Mouse (Mus musculus): Measurements from ENCODE around the gene Spata19. TPM values are rescaled to one million over a fixed set of nuclear protein-coding genes. Genes with fewer than 3 reads are reported as not detected.

The Spata19 gene
- polyA plus RNA-seq, 1 experiment from 2014 or later: not detected

DNA sequence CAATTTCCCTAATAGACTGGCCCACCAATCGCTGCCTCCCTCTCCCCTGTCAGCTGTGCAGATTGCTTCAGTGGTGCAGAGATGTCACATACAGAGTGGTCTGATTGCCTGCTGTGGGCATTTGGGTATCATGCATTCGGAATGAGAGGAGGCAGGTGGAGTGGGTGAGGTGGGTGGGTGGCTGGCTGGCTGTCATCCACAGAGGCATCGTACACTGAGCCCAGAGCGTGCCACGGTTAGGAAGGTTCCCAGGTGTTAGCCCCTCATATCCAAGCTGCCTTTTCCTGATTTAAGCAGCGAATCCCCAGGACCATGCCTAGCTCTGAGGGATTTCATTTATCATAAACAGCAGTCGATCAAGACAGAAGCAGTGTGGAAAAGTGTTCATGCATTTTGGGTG, 36.7 kb downstream of the Spata19 start:
- in situ Hi-C loops (cut with MboI; ENCODE audit: low pct_unique_long_range_greater_than_20kb): no loop called here
- POLR2A ChIA-PET: no interaction called here
- CTCF ChIA-PET: no interaction called here
- ATAC-seq (no peak), DNase-seq (ENCODE audit: low read depth, low spot score) (no peak)
- TF ChIP-seq CTCF (IDR thresholded peaks at IDR 0.05): no peak
- H3K27me3 ChIP-seq: peaks cover 10% of the 10 kb centered on the region

DNA sequence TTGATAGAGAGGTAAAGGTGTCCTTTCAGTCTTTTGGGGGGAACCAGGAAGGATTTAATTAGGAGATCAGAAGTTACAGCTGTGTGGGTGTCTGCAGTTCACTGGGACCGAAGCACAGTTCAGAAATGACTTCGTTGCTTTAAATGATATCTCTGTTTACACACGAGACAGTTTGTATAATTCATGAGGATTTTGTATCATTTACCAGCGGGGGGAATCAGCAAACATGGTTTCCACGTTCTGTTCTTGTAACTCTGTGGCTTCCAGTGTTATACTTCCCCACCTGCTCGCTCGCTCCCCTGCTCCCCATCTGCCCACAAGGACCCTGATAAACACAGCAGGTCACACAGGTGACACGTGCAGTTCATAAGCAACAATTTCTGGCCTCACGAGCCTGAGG, 39.3 kb downstream of the Spata19 start:
- in situ Hi-C loops (cut with MboI; ENCODE audit: low pct_unique_long_range_greater_than_20kb): no loop called here
- POLR2A ChIA-PET: no interaction called here
- CTCF ChIA-PET: no interaction called here
- DNase-seq (ENCODE audit: low read depth, low spot score) (no peak), ATAC-seq (no peak)
- H3K27me3 ChIP-seq: peaks cover 17% of the 10 kb centered on the region
- no peak for TF ChIP-seq CTCF (IDR thresholded peaks at IDR 0.05)

DNA sequence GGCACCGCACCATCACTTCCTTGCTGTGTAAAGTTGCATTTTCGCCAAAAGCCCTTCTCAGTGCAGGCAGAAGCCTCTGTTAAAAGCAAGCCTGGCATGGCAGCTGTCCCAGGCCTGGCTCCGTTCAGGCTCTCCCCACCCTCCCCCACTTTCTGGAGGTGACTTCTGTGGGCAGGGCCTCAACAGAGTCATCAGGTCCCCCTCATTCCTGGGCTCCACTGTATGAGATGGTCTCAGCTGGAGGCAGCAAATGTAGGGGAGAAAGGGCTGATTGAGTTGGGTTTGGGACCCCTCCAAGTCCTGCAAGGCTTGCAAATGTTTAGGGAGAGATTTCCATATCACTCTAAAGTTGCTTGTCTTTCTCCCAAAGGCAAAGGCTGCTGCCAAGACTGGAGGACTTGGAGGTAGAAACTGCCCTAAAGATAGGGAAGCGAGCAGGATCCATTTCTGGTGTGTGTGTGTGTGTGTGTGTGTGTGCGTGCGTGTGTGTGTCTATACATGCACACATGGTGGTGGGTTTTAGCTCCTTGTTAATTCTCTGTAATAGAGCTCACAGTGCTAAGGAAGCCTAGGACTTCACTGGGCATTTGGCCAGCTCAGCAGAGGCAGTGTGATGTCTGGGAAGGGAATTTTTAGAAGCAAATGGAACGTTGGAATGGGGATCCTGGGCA, 40.9 kb downstream of the Spata19 start:
- no peak for TF ChIP-seq CTCF (IDR thresholded peaks at IDR 0.05)
- ATAC-seq (no peak), DNase-seq (ENCODE audit: low read depth, low spot score) (no peak)
- POLR2A ChIA-PET: no interaction called here
- H3K27me3 ChIP-seq: peaks cover 18% of the 10 kb centered on the region
- CTCF ChIA-PET: interaction anchor here (0.8 kb wide), 1 partner anchor 24 kb away, joined by 3 read pairs; no protein-coding TSS in a partner anchor
- in situ Hi-C loops (cut with MboI; ENCODE audit: low pct_unique_long_range_greater_than_20kb): no loop called here

DNA sequence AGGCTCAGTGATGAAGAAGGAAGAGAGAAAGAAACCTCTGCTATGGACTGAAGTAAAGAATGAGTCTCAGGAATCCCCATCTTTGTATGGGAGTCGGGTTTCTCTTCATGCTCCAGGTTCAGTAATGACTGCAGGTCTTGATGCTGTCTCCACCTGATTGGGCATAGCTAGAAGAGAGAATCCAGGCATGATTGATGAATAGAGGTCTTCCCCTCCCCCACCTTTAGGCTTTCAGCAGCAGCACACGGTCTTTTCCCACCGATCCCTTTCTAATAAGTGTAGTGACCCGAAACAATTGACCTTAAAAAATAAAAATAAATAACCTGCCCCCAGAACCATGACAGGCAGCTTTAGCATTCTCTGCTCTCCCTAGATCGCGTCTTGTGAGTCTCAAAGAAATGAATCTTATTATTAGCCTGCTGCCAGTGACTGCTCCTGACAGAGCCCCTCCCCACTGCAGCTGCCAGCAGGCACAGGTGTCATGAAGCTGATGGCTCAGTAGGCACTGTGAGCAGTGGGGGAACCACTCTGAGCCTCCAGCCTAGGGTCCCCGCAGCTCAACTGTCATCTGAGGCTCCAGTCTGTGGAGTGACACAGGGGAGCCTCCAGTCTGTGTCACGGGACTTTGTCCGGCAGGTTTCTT, 53.3 kb downstream of the Spata19 start:
- POLR2A ChIA-PET: no interaction called here
- H3K27me3 ChIP-seq: peaks cover 31% of the 10 kb centered on the region
- ATAC-seq (no peak), DNase-seq (ENCODE audit: low read depth, low spot score) (no peak)
- CTCF ChIA-PET: no interaction called here
- no peak for TF ChIP-seq CTCF (IDR thresholded peaks at IDR 0.05)
- in situ Hi-C loops (cut with MboI; ENCODE audit: low pct_unique_long_range_greater_than_20kb): no loop called here

Other genes with a start within 250 kb of the Spata19 start
- gene Jam3, start 241.4 kb upstream of the Spata19 start, polyA plus RNA-seq (2021): 40.0 TPM
- gene Igsf9b, start 97.6 kb upstream of the Spata19 start, polyA plus RNA-seq (2021): 1.5 TPM